Mouse (Mus musculus) monocyte, adult 5-6 weeks (primary cell): Measurements from ENCODE around the gene Trmt5. TPM values are rescaled to one million over a fixed set of nuclear protein-coding genes. Genes with fewer than 3 reads are reported as not detected.

Experiments used
- ATAC-seq: fragments of 153-309, 156-312 bp; replicated peaks from 2 replicates; pipeline ENCODE4 v1.8.0; 2017; ENCODE audit warnings: mild to moderate bottlenecking; ENCODE audit not compliant: low TSS enrichment, insufficient number of reproducible peaks, severe bottlenecking, poor library complexity, low FRiP score
- total RNA-seq: library from RNA; stranded (forward); fragments of 200-1000, 200-491, 200-594 nt; gene quantifications from 3 replicates; pipeline ENCODE4 v1.2.3, GENCODE M21; 2017

Gene Trmt5
- 10.2 to 35.6 TPM (median 14.3 TPM) in 3 replicates for total RNA-seq

GRCm38 (mm10) chr12:73286287-73287092 is at the start of gene Trmt5, which contains the start of gene Slc38a6:
Gene Trmt5 (minus strand): TSS chr12:73286710.
Gene Slc38a6 (plus strand): TSS chr12:73286779.
- ATAC-seq, result peak; percentile 93

GRCm38 (mm10) chr12:73334051-73334551 is 47.6 kb upstream of the Trmt5 start:
- no peak for ATAC-seq

GRCm38 (mm10) chr12:73332701-73333100 is 46.2 kb upstream of the Trmt5 start:
- ATAC-seq, result no peak

- ATAC-seq, result no peak
Measured at GRCm38 (mm10) chr12:73330236-73330635, 43.7 kb upstream of the Trmt5 start.

GRCm38 (mm10) chr12:73328448-73329167 is 42.1 kb upstream of the Trmt5 start:
- ATAC-seq, result no peak

- no peak for ATAC-seq
Measured at GRCm38 (mm10) chr12:73327381-73327780, 40.9 kb upstream of the Trmt5 start.

- no peak for ATAC-seq
Measured at GRCm38 (mm10) chr12:73325617-73326016, 39.1 kb upstream of the Trmt5 start.

GRCm38 (mm10) chr12:73325181-73325580 is 38.7 kb upstream of the Trmt5 start:
- ATAC-seq, result no peak

- no peak for ATAC-seq
Measured at GRCm38 (mm10) chr12:73324742-73325141, 38.2 kb upstream of the Trmt5 start.

GRCm38 (mm10) chr12:73324180-73324586 is 37.7 kb upstream of the Trmt5 start:
- no peak for ATAC-seq

GRCm38 (mm10) chr12:73317706-73318686 is 31.5 kb upstream of the Trmt5 start:
- no peak for ATAC-seq

GRCm38 (mm10) chr12:73308711-73309110 is 22.2 kb upstream of the Trmt5 start:
- ATAC-seq, result no peak

- ATAC-seq, result no peak
Measured at GRCm38 (mm10) chr12:73307750-73308149, 21.2 kb upstream of the Trmt5 start.

GRCm38 (mm10) chr12:73304636-73305035 is 18.1 kb upstream of the Trmt5 start:
- no peak for ATAC-seq

- no peak for ATAC-seq
Measured at GRCm38 (mm10) chr12:73300531-73300930, 14.0 kb upstream of the Trmt5 start.

- ATAC-seq, result no peak
Measured at GRCm38 (mm10) chr12:73298621-73299020, 12.1 kb upstream of the Trmt5 start.

- no peak for ATAC-seq
Measured at GRCm38 (mm10) chr12:73295505-73296140, 9.1 kb upstream of the Trmt5 start.

GRCm38 (mm10) chr12:73294884-73295283 is 8.4 kb upstream of the Trmt5 start:
- no peak for ATAC-seq
